Mouse (Mus musculus) heart, adult 2 months (tissue): ENCODE results near the gene Plekha5. TPM values are rescaled to one million over a fixed set of nuclear protein-coding genes. Genes with fewer than 3 reads are reported as not detected.

Source experiments
- DNase-seq, 2 experiments: peaks; one replicate each; pipeline ENCODE4 v3.0.0; 2021
- H3K27ac ChIP-seq: fragments of 200-600 bp; 2 replicates; pipeline ENCODE4 v1.8.1; 2022
- H3K27me3 ChIP-seq: fragments of 200-500 bp; 2 replicates; pipeline ENCODE4 v1.6.1; 2012; ENCODE audit warnings: mild to moderate bottlenecking, low read length, inconsistent platforms, mixed read lengths; ENCODE audit not compliant: control insufficient read depth, insufficient read depth
- H3K36me3 ChIP-seq: fragments of 200-500 bp; 2 replicates; pipeline ENCODE4 v1.6.1; 2012; ENCODE audit warnings: low read length, inconsistent platforms; ENCODE audit not compliant: control insufficient read depth, insufficient read depth
- H3K4me1 ChIP-seq: fragments of 200-500 bp; 2 replicates; pipeline ENCODE4 v1.6.1; 2011; ENCODE audit warnings: low read length; ENCODE audit not compliant: control insufficient read depth, insufficient read depth
- H3K4me3 ChIP-seq: fragments of 200-600 bp; 2 replicates; pipeline ENCODE4 v1.8.1; 2022
- H3K79me2 ChIP-seq: fragments of 200-500 bp; replicated peaks from 2 replicates; pipeline ENCODE4 v1.6.1; 2012; ENCODE audit warnings: mild to moderate bottlenecking, inconsistent platforms, low read length, moderate library complexity, mixed read lengths; ENCODE audit not compliant: control insufficient read depth, insufficient read depth
- H3K9ac ChIP-seq: fragments of 200-500 bp; 2 replicates; pipeline ENCODE4 v1.6.1; 2012; ENCODE audit warnings: low read depth, mild to moderate bottlenecking, control low read depth, inconsistent platforms, low read length, mixed read lengths
- CTCF ChIP-seq: fragments of 200-600 bp; IDR thresholded peaks from 2 replicates; pipeline ENCODE4 v1.8.1; 2022; ENCODE audit warnings: antibody characterized with exemption, mild to moderate bottlenecking, moderate library complexity
- EP300 ChIP-seq: fragments of 200-500 bp; IDR thresholded peaks from 2 replicates; pipeline ENCODE4 v1.6.1; 2011; ENCODE audit warnings: low read depth, low read length, control low read depth; ENCODE audit not compliant: insufficient read depth
- POLR2A ChIP-seq: fragments of 200-500 bp; IDR thresholded peaks from 2 replicates; pipeline ENCODE4 v1.6.1; 2011; ENCODE audit warnings: mild to moderate bottlenecking, low read depth, low read length, control low read depth; ENCODE audit not compliant: insufficient read depth
- WGBS: fragments of 180-500 bp; shearing (Covaris S2); methylation state at CpG from one replicate; pipeline ENCODE4 v1.1.7; 2018; 5-methylcytosine and 5-hydroxymethylcytosine counted together
- intact Hi-C: fragments of 180-260 bp; cut with DNase I; formaldehyde crosslinking; loops from one replicate; pipeline ENCODE4 v1.15.1; 2025
- polyA plus RNA-seq: library from polyadenylated mRNA; depleted of rRNA; stranded (reverse); fragments of >200 nt; gene quantifications from 2 replicates; pipeline ENCODE4 v1.2.3, GENCODE M21; 2012; rRNA removed
- total RNA-seq, 2 experiments: library from RNA; stranded (reverse); gene quantifications; 2 replicates each; pipeline ENCODE4 v1.2.3; 2021

Gene Plekha5
- total and polyA plus RNA-seq, 3 experiments: 19.6 to 26.0 (median 24.9) TPM

- DNase-seq: no peak
- 68% methylated on average over 8 of the region's 8 CpGs for WGBS
- peaks cover 2% of the 10 kb centered on the region; the same call in 1 of the 2 replicates for H3K4me1 ChIP-seq
- TF ChIP-seq POLR2A (no peak), EP300 (no peak), CTCF (no peak)
- intact Hi-C loops: no loop called here
- no peak overlapping the region for H3K4me3 ChIP-seq
- no peak overlapping the region for H3K27ac ChIP-seq
- no peaks in the 10 kb centered on the region for H3K27me3 ChIP-seq
- no peak overlapping the region for H3K9ac ChIP-seq
- H3K36me3 ChIP-seq: peaks cover 2% of the 10 kb centered on the region; the same call in 1 of the 2 replicates
- peaks cover 3% of the 10 kb centered on the region for H3K79me2 ChIP-seq
Measured at GRCm38 (mm10) chr6:140633616-140634015, 209.8 kb downstream of the Plekha5 start.

- Histone ChIP-seq H3K79me2 (peaks cover 1% of the 10 kb centered on the region), H3K27ac (no peak overlapping the region), H3K4me1 (no peaks in the 10 kb centered on the region), H3K27me3 (no peaks in the 10 kb centered on the region), H3K9ac (no peak overlapping the region), H3K4me3 (no peak overlapping the region), H3K36me3 (peaks cover 2% of the 10 kb centered on the region)
- TF ChIP-seq POLR2A: no peak
- TF ChIP-seq CTCF: no peak
- no peak for TF ChIP-seq EP300
- 84% methylated on average over 4 of the region's 4 CpGs for WGBS
- DNase-seq: no peak
- intact Hi-C loops: no loop called here
Measured at GRCm38 (mm10) chr6:140636290-140636689, 212.4 kb downstream of the Plekha5 start.

- H3K4me3 ChIP-seq: no peak overlapping the region
- H3K27me3 ChIP-seq: no peaks in the 10 kb centered on the region
- H3K36me3 ChIP-seq: no peaks in the 10 kb centered on the region; the same call in none of the 2 replicates
- intact Hi-C loops: no loop called here
- H3K79me2 ChIP-seq: no peaks in the 10 kb centered on the region
- DNase-seq: no peak
- TF ChIP-seq POLR2A (no peak), CTCF (no peak), EP300 (no peak)
- no peak overlapping the region for H3K9ac ChIP-seq
- H3K4me1 ChIP-seq: no peaks in the 10 kb centered on the region; the same call in 1 of the 2 replicates
- H3K27ac ChIP-seq: no peak overlapping the region
- 96% methylated on average over 7 of the region's 7 CpGs for whole genome bisulfite sequencing
Measured at GRCm38 (mm10) chr6:140642010-140642409, 218.2 kb downstream of the Plekha5 start.

- 92% methylated on average over 12 of the region's 12 CpGs for WGBS
- Histone ChIP-seq H3K9ac (no peak overlapping the region), H3K4me1 (no peaks in the 10 kb centered on the region; the same call in 1 of the 2 replicates), H3K36me3 (no peaks in the 10 kb centered on the region; the same call in none of the 2 replicates), H3K27me3 (no peaks in the 10 kb centered on the region), H3K4me3 (no peak overlapping the region), H3K79me2 (no peaks in the 10 kb centered on the region), H3K27ac (no peak overlapping the region)
- intact Hi-C loops: no loop called here
- no peak for TF ChIP-seq POLR2A
- no peak for TF ChIP-seq EP300
- no peak for TF ChIP-seq CTCF
- no peak for DNase-seq
Measured at GRCm38 (mm10) chr6:140642655-140643054, 218.8 kb downstream of the Plekha5 start.

- intact Hi-C loops: no loop called here
- Histone ChIP-seq H3K36me3 (peaks cover 2% of the 10 kb centered on the region), H3K27me3 (no peaks in the 10 kb centered on the region), H3K27ac (no peak overlapping the region), H3K4me1 (no peaks in the 10 kb centered on the region; the same call in 1 of the 2 replicates), H3K4me3 (no peak overlapping the region), H3K9ac (no peak overlapping the region), H3K79me2 (no peaks in the 10 kb centered on the region)
- no peak for DNase-seq
- TF ChIP-seq EP300 (no peak), POLR2A (no peak), CTCF (peak; percentile 34; the same call in 1 of the 2 replicates)
Measured at GRCm38 (mm10) chr6:140645931-140646330, 222.1 kb downstream of the Plekha5 start.

Other genes with a start within 250 kb of the Plekha5 start
- gene Aebp2, start 198.6 kb downstream of the Plekha5 start, total RNA-seq: 10 to 100 TPM; 35.3 to 37.5 TPM
- 15.0 and 22.5 TPM in 2 replicates for gene Aebp2, start 198.6 kb downstream of the Plekha5 start, polyA plus RNA-seq